Mouse (Mus musculus) splenic B cell, adult 2 months (primary cell): ENCODE results near the gene Nab1.

Experiments used
- DNase-seq: peaks from one replicate; pipeline ENCODE4 v3.0.0-alpha.2; 2011; ENCODE audit warnings: low read depth, low spot score
- H3K27me3 ChIP-seq: 2 replicates; pipeline ENCODE4 v1.6.1; 2012; ENCODE audit warnings: mild to moderate bottlenecking, low read length, moderate library complexity, mixed read lengths; ENCODE audit not compliant: control insufficient read depth, poor library complexity, insufficient read depth, severe bottlenecking
- H3K36me3 ChIP-seq: 2 replicates; pipeline ENCODE4 v1.6.1; 2012; ENCODE audit warnings: mild to moderate bottlenecking, low read length, moderate library complexity, mixed read lengths; ENCODE audit not compliant: control insufficient read depth, poor library complexity, insufficient read depth, severe bottlenecking

The Nab1 gene

DNA sequence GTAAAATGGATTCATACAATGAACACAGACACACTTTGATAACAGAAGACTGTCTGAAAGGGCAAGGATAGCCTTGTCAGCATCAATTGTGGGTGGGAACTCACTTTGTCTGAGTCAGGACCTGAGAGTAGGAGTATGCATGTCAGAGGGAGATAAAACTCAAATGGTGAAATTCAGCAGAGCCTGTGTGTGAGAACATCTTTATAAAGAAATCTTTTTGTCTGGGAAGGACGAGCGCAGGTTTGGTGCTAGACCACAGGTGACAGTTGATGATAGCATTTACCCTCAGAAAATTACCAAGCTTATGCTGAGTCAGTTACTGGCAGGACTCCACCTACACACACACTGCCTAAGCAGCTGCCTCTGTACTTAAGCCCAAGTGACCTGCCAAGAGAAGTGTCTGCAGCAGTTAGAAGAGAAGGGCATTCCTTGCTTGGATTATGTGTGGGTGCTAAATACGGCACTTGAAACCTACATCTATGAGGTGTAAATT, 45.9 kb downstream of the Nab1 start:
- Histone ChIP-seq H3K27me3 (no peaks in the 10 kb centered on the region), H3K36me3 (peaks cover 7% of the 10 kb centered on the region; the same call in 1 of the 2 replicates)
- DNase-seq, result no peak

DNA sequence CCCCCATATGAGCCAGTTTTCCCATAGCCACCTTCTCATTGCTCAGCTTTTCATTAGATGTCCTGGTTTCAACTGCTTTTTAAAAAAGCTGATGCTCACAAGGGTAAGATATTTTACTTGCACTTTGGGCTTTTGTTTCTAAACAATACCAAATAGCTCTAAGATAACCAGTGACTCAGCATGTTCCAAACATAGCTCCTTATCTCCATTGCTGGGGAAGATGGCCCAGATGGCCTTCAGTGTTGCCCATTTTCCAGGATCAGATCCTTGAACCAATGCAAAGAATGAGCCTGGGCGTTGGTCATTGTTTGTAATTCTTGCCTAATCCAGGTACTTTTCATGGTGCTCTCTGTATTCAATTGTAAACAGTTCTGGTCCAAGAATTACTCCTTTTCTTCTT, 49.1 kb downstream of the Nab1 start:
- H3K36me3 ChIP-seq, result no peaks in the 10 kb centered on the region
- no peaks in the 10 kb centered on the region for H3K27me3 ChIP-seq
- DNase-seq, result no peak

DNA sequence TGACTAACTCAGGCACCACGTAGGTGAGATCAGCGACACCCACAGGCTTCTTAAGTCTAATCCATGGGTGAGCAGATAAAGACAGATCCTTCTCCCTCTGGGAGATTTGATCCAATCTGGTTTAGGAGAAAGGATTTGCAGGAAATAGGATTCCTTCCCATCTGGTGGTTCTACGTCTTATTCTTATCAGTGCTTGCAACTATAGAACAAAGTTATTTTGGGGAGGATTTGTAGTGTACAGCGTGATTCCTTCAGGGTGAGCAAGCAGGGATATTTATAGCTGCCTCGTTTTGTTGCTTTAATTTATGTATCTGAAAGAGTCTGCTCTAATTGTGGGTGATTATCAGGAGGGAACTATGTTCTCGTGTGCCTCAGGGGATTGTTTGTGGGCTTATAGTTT, 64.6 kb downstream of the Nab1 start:
- DNase-seq, result no peak
- H3K36me3 ChIP-seq, result no peaks in the 10 kb centered on the region
- no peaks in the 10 kb centered on the region for H3K27me3 ChIP-seq

DNA sequence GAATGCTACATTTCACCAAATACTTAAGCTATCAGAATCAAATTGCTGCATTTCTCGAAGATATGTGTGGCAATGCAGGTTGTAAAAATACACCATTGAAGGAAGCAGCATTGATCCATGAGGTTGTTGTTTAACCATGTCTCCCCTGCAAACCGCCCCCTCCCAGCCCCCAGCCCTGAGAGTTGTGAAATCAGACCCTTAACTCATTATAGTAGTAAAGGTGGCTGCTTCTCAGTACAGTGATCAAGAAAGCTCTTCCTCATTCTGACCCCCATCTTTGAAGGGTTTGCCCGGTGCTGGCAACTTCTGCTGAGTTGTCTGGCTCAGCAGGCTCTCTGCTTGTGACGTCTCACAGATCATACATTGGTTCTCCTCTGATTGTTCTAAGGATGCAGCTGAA, 66.4 kb downstream of the Nab1 start:
- DNase-seq, result no peak
- no peaks in the 10 kb centered on the region for H3K36me3 ChIP-seq
- H3K27me3 ChIP-seq, result no peaks in the 10 kb centered on the region

DNA sequence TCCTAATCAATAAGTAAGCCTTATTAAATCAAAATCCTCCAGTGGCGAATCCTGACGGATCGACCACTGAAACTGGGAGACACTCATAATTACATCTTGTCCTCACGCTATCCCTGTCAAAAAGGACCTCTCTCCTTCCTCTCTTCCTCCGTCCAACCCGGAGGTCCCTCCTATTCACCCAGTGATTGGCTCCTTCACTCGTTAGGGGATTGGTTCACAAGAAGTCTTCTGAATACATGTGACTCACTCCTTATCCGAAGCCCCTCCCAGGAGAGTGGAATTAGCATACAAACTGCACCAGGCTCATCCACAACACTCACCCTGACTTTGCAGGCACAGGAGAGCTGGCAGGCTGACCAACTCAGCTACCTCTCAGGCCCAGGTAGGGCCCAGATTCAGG, 68.7 kb downstream of the Nab1 start:
- Histone ChIP-seq H3K36me3 (no peaks in the 10 kb centered on the region), H3K27me3 (no peaks in the 10 kb centered on the region)
- DNase-seq, result no peak

DNA sequence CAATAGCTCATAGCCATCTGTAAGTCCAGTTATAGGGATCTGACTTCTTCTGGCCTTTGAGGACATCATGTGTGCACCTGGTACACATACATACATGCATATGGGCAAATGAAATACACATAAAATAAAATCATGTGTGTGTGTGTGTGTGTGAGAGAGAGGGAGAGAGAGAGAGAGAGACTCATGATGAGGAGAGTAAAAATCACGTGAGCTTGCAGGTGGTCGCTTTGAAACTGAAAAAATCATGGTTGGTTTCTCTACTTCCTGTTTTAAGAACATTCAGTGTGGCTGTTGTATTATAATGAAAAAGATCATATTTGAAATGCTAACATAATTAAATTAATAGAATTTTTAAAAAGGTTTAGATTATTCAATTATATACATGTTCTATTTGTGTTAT, 69.9 kb downstream of the Nab1 start:
- no peaks in the 10 kb centered on the region for H3K36me3 ChIP-seq
- H3K27me3 ChIP-seq, result no peaks in the 10 kb centered on the region
- DNase-seq, result peak; percentile 77

DNA sequence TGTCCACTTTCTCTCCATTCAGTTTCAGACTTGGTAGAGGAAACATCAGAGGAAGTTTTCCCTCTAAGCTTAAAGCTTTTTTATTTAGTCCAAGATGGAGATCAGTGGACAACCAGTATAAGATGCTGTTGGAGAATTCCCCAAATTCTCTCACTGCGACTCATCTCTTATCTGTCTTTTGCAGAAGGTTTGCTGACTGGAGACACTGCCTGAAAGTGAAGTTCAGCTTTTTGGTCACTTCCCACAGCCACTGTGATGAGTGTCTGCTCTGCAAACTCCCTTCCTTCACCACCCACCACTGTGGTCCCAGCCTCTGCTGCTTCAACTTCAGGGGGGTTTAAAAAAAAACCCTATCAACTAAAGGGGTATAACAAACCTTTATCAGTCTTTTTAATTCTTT, 70.4 kb downstream of the Nab1 start:
- Histone ChIP-seq H3K36me3 (no peaks in the 10 kb centered on the region), H3K27me3 (no peaks in the 10 kb centered on the region)
- DNase-seq, result no peak

DNA sequence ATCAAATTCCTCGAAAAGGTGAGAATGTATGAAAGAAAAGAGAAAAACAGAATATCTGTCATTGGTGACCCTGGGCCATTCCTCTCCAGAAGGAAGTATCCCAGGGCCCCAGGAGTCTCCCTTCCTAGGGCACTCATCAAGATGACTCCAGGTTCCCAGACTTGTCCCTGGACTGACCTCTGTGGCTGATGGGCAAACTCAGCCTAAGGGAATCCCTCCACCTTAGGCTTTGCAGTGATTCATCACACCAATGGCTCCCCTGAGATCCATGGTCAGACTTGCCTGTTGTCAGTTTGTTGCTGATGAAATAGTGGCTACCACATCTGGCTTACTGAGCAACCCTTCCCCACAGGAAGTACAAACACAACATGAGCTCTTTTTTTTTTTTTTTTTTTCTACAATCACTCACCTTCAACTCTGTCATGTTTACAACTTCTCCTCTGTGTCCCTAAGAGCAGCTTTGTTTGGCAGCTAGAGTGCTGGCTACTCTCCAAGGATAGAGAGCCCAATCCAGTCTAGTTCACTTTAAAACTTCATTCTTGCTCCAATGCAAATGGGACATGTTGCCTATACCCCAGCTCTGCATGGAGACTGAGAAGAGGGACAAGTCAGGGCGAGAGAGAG, 72.5 kb downstream of the Nab1 start:
- Histone ChIP-seq H3K27me3 (no peaks in the 10 kb centered on the region), H3K36me3 (no peaks in the 10 kb centered on the region)
- no peak for DNase-seq

DNA sequence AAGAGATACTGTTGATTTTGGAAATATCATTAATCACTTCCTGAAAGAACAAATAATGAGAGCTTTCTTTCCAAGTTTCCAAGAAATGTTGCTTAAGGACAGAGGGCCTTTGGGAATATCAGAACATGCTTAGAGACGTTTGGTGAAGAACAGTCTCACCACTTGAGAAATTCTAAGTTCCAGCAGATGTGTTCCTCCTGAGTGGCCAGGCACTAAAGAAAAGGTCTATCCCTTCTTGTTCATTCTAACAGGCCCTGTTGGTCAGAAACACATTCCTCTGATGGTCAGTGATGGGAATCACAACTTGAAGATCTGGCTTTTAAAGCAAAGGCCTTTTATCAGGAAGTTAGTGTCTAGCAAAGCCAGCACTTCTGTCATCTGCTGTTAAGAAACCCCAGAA, 76.6 kb downstream of the Nab1 start:
- no peaks in the 10 kb centered on the region for H3K36me3 ChIP-seq
- no peak for DNase-seq

DNA sequence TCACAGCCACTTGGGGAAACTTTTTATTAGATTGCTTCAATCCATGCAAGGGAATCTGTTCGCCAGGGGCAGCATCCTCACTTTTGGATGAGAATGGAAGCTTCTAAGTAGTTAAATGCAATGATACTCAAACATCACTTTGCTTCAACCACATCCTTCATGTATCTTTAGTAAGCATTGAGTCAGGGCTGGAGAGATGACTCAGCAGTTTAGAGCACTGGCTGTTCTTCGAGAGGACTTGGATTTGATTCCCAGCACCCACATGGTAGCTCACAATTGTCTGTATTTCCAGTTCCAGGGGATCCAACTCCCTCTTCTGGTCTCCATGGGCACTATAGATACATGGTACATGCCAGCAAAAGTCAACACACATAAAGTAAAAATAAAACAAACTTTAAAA, 77.4 kb downstream of the Nab1 start:
- Histone ChIP-seq H3K27me3 (no peaks in the 10 kb centered on the region), H3K36me3 (no peaks in the 10 kb centered on the region)
- DNase-seq, result no peak

More for the DNA sequence above, 76.6 kb downstream of the Nab1 start:
- H3K27me3 ChIP-seq, result no peaks in the 10 kb centered on the region

DNA sequence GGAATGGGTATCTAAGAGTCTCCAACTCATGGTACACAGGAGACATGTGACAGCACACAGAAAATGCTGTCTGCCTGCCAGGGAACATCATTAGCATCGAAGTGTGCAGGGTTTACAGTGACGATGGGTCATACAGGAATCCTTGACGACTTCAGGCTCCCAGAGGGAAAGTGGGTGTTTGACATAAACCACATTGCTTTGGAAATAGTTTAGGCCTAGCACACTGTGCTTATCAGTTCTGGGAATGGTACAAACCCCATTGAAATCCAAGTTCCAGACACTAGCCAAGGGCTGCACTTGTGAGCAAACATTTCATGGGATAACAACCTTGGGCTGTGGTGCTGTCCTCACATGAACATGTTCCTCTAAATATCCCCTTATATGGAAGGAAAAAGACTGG, 78.3 kb downstream of the Nab1 start:
- Histone ChIP-seq H3K27me3 (no peaks in the 10 kb centered on the region), H3K36me3 (no peaks in the 10 kb centered on the region)

DNA sequence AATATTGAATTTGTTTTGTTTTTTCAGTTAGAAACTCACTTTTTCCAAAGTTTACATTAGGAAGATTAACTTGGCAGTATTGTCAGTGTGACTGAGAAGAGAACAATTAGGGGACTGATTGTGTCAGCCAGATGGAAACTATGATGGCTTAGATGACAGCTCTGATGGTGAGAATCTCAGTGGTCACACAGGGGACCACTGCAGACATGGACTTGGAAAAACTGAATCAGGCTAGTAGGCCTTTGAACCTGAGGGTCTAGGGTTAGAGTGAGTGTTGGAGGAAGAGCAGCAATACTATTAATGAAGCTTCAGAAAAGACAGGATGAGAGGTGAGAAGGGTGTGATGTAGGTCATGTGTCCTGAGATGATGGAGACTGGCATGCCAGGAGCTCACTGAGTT, 78.9 kb downstream of the Nab1 start:
- Histone ChIP-seq H3K27me3 (no peaks in the 10 kb centered on the region), H3K36me3 (no peaks in the 10 kb centered on the region)
- DNase-seq, result no peak

More for the DNA sequence above, 78.3 kb downstream of the Nab1 start:
- DNase-seq, result no peak

DNA sequence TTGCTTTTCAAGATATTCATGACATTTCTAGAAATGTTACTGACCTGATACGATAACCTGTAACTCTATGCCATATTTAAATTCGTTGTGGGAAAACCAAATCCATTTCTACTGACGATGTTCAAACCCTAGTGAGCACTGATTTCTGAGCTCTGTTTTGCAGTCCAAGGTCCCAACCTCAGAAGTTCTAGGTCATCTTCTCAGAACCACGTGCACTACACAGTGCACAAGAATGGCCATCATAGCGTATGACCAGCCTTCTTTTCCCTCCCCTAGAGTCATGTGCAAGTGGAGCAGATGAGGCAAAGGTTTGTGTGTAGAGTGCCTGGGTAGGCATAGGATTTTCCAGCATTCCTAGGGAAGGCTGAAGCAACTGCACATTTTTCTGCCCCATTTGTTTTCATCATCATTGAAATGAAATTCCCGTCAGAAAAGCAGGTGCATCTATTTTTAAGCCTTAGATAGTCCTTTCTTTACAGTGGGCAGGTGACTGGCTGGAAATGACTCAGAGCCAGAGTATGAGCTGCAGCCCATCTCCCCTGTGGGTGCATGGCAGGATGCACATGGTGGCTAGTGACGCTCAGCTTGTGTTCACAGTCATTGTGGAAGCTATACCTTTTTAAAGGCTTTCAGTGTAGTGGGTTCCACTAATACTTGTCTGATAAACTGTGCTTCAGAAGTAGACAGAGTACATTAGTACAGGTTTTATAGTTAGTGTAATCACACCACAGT, 81.2 kb downstream of the Nab1 start:
- peak; percentile 54 for DNase-seq
- H3K27me3 ChIP-seq, result no peaks in the 10 kb centered on the region

More for the DNA sequence above, 81.2 kb downstream of the Nab1 start:
- H3K36me3 ChIP-seq, result no peaks in the 10 kb centered on the region
